Mouse (Mus musculus) induced T-regulatory cell, adult 2 months (primary cell): ENCODE measurements around the gene Agtpbp1.

Experiments used
- DNase-seq: peaks from one replicate; pipeline ENCODE4 v3.0.0-alpha.2; 2012; ENCODE audit warnings: low read depth

Gene Agtpbp1

GRCm38 (mm10) chr13:59531203-59531602 lies 53.8 kb downstream of the Agtpbp1 start:
- DNase-seq = peak; percentile 12

GRCm38 (mm10) chr13:59530491-59530890 lies 54.5 kb downstream of the Agtpbp1 start:
- DNase-seq = peak; percentile 9

- DNase-seq = no peak
Observed at GRCm38 (mm10) chr13:59521271-59522064, 63.6 kb downstream of the Agtpbp1 start.

DNA sequence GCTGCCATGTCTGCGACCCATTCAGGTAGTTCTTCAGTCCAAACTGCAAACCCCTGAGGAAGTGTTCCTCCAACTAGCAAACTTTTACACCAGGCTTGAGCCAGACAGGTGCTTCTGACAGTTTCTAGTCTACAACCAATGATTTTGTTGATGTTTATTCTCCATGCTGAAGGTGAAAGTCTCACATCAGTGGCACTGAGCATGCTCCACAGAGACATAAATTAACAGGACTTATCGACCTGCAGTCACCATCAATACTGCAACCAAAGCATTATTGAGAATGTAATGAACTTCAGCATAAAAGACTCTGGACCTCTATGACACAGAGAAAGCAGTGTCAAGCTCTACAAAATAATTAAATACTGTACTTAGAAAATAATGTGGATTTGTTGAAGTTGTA lies 64.2 kb downstream of the Agtpbp1 start:
- DNase-seq = no peak

DNA sequence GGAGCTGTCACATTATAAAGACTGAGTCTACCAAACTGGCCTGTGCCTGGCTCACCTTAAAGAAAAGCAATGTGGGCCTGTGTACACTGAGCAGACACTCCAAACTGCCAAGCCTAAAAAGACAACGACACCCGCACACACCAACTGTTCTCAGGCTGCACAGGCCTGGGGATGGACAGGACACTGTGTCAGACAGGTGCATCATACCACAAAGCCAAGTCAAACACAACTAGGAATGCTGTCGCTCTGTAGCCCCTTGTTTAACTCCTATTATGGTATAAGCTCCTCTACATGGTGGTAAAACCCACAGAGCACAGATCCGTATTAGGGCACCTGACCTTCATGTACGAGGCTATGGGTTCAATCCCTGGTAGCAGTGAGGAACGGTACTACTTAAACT lies 65.5 kb downstream of the Agtpbp1 start:
- DNase-seq = no peak

DNA sequence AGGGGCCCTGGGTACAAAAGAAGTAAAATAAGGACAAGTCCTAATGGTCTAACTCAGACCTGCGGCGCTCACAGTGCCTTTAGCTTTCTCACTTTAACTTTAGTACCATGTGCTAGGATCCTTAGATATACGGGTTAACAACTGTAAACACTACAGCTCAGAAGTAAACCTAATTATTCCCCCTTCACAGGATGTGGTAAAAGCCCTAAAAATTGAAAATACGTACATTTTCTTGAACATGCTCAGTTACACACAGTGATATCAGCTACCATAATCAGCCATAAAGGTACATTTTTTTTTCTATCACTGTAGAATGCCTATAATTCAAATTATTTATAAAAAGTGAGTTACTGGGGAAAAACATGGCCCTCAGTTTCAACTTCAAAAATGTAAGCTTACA lies 67.0 kb downstream of the Agtpbp1 start:
- DNase-seq = no peak

DNA sequence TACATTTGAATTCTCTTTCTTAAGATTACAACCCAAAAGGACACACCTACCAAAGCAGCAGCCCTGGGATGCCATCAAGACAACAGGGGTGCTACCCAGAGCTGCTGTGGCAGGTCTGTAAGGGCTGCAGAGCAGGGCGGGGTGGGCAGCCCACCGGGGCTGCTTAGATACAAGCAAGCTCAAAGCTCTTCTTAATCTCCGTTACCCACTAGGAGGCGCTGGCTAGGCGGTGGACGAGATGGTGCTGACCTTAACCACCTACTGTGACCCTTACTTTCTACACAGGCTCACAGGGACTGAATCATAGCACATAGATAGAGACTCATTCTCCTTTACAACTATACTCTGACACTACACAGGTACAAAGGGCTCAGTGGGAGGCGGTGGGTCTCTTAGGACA lies 70.0 kb downstream of the Agtpbp1 start:
- DNase-seq = peak; percentile 54

GRCm38 (mm10) chr13:59509644-59510366 lies 75.2 kb downstream of the Agtpbp1 start:
- no peak for DNase-seq

DNA sequence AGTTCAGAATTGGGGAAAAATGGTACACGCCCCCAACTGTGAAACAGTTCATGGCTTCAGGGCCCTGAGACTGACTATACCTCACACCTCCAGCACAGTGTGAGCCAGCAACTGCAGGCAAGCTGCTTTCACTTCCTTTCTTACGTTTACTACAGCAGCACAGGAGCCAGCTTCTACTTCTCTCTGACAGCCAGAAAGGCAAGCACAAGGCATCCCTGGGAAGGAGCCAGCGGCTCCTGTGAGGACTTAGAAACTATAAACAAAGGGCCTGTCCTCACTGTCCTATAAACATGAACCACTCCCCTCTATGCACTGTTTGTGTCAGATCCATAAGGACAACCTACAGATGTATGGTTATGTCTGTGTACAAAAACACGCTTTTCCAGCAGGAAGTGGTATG lies 76.4 kb downstream of the Agtpbp1 start:
- DNase-seq = no peak

- DNase-seq = no peak
Observed at GRCm38 (mm10) chr13:59506450-59506849, 78.6 kb downstream of the Agtpbp1 start.

DNA sequence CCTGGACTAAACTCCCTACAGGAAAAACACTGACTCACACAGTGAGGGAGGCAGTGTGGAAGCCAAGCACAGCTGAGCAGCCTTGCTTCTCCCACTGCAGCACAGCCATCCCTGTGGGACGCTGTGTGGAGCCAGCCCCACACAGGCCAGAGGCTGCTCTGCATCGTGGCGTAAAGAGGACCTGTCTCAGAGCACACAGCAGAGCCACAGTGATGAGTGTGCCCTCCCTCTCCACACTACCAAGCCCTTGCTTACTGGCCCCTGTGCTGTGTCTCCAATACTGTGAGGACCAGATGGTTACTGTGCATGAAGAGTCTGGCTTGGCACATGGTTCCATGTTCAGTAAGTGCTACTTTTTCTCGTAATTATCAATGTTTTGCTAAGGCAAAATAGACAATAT lies 79.2 kb downstream of the Agtpbp1 start:
- DNase-seq = no peak

- DNase-seq = no peak
Observed at GRCm38 (mm10) chr13:59503581-59503980, 81.4 kb downstream of the Agtpbp1 start.

DNA sequence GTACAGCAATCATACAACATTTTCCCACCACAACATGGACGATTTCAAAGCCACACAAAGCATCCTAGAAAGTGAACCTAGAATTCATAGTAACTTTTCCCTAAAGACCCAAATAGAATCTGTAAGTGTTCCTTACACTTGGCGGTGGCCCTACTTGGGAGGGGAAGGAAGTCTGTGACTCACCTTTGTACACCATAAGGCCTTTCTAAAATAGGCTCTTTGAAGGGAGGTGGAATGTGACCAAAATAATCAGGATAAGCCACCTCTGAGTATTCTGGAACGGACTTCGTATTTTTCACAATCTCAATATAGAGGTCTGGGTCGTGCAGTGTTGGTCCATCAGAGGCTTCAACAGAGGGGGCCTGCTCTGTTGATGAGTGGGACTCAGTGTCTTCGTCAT lies 85.2 kb downstream of the Agtpbp1 start:
- no peak for DNase-seq

DNA sequence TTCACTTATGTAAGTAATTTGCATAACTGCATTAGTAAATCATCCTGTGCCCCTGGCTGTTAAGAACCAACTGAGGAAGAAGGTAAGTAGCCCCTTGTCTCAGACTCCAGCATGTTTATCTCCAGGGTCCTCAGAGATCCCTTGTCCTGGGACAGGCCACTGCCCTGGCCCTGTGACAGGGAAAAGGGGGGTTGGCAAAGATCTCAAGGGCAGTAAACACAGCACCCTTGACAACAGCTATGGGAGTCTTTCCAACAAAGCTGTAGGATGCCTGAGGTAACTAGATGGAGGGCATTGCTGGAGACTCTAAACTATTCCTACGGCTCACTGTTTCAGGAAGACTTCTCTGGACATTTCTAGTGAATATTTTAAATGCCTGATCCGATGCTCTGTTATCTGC lies 85.7 kb downstream of the Agtpbp1 start:
- DNase-seq = no peak

- DNase-seq = no peak
Observed at GRCm38 (mm10) chr13:59498191-59498590, 86.8 kb downstream of the Agtpbp1 start.

DNA sequence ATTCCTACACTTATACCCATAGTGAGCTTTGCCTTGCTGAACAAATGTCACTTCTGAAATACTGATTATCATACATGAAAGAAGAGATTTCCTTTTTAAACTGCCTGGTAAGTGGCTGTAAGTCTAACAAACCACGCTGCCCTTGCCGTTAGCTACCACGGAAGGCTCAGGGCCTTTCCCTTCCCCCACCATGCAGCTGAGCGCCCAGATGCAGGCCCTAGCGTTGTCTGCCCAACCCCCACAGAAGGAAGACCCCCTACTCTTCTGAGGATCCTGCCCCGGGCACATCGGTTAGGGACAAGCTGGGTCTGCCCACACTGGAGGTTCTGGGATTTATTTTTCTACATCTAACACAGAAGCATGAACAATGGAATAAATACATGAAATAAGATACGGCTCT lies 89.2 kb downstream of the Agtpbp1 start:
- DNase-seq = no peak

DNA sequence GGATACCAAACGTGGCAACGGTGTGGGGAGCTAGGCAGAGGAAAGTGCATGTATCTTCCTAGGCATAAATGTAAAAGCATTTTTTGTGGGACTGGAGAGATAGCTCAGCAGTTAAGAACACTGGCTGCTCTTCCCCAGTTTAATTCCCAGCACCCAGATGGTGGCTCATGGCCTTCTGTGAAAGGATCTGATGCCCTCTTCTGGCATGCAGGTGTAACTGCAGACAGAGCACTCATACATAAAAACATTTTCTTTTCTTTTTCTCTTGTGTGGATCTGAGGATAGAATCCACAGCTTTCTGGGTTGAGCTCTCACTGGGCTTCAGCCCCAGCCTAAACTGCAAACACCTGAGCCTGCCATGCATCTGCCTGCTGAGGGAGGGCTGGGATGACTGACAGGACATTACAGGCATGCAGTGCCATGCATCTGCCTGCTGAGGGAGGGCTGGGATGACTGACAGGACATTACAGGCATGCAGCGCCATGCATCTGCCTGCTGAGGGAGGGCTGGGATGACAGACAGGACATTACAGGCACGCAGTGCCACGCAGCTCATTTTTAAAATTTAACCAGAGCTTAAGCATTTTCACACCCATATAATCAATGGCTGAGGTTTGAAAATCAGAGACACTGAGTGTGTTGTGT lies 90.3 kb downstream of the Agtpbp1 start:
- DNase-seq = no peak

DNA sequence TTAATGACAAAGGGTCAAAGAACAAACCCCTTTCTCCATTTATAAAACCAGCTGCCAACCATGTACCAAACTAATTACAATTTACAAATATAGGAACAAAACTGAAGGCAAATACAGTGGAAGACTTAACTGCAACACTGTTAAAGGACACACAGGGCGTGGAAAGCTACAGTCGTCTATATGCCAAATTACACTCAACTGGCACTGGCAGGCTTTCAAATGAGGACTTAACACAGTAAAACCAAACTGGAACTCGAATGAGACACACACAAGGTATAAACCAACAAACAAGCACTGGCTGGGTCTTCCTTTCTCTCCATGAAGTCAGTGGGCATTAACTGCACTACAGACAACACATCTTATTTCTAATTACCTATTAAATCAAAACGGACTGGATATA lies 94.3 kb downstream of the Agtpbp1 start:
- DNase-seq = no peak

DNA sequence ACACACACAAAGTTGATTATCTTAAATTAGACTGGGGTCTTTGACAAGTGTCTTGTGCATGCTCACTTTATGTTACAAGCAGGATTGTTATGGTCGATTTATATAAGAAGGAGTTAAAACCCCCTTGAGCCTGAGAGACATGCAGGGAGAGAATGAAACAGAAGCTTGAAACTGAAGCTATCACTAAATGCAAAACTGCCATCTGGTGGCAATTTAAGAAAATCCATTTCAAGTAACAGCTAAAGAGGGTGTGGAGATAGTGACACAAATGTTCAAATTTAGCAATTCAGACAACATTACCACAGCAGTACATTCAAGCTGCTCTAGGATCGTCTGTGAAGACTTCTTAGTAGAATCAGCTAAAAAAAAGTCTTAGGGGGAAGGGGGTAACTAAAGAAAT lies 95.9 kb downstream of the Agtpbp1 start:
- DNase-seq = peak; percentile 32

- DNase-seq = no peak
Observed at GRCm38 (mm10) chr13:59487287-59487686, 97.7 kb downstream of the Agtpbp1 start.

DNA sequence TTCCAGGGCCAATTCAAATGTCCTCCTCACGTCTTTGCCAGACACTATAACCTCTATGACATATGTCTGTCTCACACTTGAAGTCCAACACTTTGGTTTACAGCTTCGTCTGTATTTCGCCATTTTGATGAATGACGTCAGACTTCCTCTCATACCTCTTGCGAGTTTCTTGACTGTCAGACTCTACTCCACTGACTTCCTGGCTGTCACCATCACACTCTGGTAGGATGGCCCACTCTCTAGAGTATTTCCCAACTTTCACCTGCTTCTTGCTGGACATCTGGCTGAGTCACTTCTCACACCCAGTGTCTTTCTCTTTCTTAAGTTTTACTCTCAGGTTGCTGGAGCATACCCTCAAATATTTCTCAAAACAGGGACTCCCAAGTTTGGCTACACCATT lies 98.8 kb downstream of the Agtpbp1 start:
- DNase-seq = no peak

GRCm38 (mm10) chr13:59485456-59485855 lies 99.6 kb downstream of the Agtpbp1 start:
- DNase-seq = no peak

GRCm38 (mm10) chr13:59481484-59481855 lies 103.6 kb downstream of the Agtpbp1 start:
- DNase-seq = no peak
